Mouse (Mus musculus): ENCODE measurements around the gene Ncf2.

The Ncf2 gene

DNA sequence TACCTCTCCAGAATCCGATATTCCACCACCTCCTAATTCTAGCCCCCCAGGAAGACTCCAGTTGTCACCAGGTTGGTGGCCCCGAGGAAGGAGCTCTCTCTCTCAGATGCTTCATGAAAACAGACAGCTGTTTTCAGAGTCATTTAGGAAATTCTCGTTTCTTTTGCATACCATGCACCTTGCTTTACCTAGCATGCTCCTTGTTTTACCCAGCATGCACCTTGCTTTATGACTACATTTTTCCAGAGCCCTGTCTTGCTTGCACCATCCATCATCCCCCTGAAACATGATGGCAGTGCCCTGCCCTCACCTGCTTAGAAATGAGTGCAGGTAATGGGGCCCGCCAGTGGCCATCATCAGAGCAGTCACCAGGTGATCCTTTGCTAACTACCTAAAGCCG is 31.6 kb downstream of the Ncf2 start:
- no peak for DNase-seq (ENCODE audit: low spot score in 2 of 2)

DNA sequence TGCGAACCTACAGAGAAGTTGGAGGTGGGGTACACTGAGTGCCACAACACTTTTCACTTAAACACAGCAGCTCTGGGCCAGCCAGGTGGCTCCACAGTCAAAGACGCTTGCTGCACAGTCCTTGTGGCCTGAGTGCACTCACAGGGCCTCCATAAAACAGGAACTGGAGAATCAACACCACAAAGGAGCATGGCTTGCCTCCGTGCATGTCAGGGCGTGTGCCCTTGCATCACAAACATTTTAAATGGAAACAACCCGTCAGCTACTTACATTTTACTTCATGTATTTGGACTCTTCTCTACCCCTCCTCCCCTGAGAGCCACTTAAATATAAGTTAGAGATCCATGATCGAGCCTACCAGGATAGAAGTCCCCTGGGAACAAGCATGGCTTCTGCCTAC is 32.3 kb downstream of the Ncf2 start:
- DNase-seq (ENCODE audit: low spot score in 2 of 2), result no peak

DNA sequence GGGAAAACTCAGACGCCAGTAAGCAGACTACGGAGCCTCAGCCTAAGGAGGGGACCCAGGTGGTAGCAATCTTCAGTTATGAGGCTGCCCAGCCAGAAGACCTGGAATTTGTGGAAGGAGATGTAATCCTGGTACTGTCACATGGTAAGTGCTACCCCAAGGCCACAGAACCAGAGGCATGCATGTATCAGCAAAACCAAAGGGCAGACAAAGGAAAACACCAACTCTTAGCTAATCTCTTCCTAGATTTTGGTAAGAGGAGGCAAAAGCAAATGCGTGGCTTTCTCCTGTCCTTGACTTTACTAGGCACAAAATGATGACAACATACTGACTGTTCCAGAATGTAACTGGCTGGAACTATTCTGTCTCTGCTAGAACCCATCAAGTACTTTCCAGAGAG is 35.1 kb downstream of the Ncf2 start:
- no peak for DNase-seq (ENCODE audit: low spot score in 2 of 2)

- DNase-seq (ENCODE audit: low spot score in 2 of 2), result no peak
Measured at GRCm38 (mm10) chr1:152838026-152838702, 38.2 kb downstream of the Ncf2 start.

GRCm38 (mm10) chr1:152838841-152839240 is 38.8 kb downstream of the Ncf2 start:
- no peak for DNase-seq (ENCODE audit: low spot score in 2 of 2)

- DNase-seq (ENCODE audit: low spot score in 2 of 2), result no peak
Measured at GRCm38 (mm10) chr1:152840343-152840742, 40.3 kb downstream of the Ncf2 start.

DNA sequence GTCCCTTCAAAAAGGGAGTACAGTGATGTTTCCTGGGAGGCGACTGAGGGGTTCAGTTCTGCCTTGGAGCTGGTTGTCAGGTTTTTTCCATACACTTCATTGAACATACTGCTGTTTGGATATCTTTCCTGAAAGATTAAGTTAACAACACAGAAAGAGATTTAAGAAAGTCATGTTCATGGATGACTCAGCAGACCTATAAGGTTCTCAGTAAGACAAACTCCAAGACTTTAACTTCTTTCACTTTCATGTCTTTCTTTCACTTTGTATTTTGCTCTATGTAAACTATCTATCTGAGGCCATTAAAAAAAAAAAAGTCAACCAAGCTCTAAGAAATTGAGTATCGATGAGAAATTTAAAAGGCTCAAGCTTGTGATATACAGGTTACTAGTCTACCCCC is 41.1 kb downstream of the Ncf2 start:
- no peak for DNase-seq (ENCODE audit: low spot score in 2 of 2)

- no peak for DNase-seq (ENCODE audit: low spot score in 2 of 2)
Measured at GRCm38 (mm10) chr1:152844634-152845033, 44.6 kb downstream of the Ncf2 start.

GRCm38 (mm10) chr1:152845211-152845730 is 45.3 kb downstream of the Ncf2 start:
- no peak for DNase-seq (ENCODE audit: low spot score in 2 of 2)

- no peak for DNase-seq (ENCODE audit: low spot score in 2 of 2)
Measured at GRCm38 (mm10) chr1:152846856-152847255, 46.9 kb downstream of the Ncf2 start.

GRCm38 (mm10) chr1:152869901-152870300 is 69.9 kb downstream of the Ncf2 start:
- no peak for DNase-seq (ENCODE audit: low spot score in 2 of 2)

GRCm38 (mm10) chr1:152871031-152871430 is 71.0 kb downstream of the Ncf2 start:
- no peak for DNase-seq (ENCODE audit: low spot score in 2 of 2)
